Mouse (Mus musculus) right cerebral cortex, adult 2 months (tissue): ENCODE results near the gene Eif3m.
A peak's percentile ranks its signal among the peaks of the same experiment; 100 is the strongest.

ENCODE experiments used
- DNase-seq, 2 experiments: peaks; one replicate each; pipeline ENCODE4 v3.0.0; 2021 to 2022; ENCODE audit warnings: low spot score in 2 of 2

Eif3m gene

GRCm38 (mm10) chr2:105016967-105017287 lies at the start of gene Eif3m:
Gene Eif3m, minus strand, starts transcription at chr2:105017080.
- peak; percentile 96 to 97 for DNase-seq

- DNase-seq: no peak
Observed at GRCm38 (mm10) chr2:105062741-105063372, 46.0 kb upstream of the Eif3m start.

DNA sequence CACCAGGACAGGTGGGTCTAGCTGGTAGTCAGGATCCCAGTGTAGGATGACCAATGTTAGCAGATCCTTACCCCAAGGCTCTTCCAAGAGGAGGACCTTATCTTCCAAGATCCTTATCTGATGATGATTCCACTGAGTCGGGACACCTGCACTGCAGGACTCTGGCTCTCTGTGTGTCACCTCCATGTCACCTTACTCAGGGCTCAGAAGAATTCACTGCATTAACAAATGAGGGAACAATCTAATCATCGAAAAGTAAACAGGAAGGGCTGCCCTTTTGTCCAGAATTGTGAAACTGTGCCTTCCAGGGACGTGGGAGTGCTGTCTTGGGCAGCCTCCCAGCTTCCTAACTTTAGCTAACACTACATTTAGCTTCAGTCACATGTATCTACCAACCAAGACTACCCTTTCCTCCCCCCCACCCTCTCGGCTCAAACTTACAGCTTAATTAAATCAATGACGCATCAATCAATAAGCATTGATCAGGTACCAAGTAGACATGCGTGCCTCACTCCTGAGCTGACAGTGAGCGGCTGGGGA lies 41.8 kb upstream of the Eif3m start:
- DNase-seq: peak in 1 of 2 experiments; percentile 23

DNA sequence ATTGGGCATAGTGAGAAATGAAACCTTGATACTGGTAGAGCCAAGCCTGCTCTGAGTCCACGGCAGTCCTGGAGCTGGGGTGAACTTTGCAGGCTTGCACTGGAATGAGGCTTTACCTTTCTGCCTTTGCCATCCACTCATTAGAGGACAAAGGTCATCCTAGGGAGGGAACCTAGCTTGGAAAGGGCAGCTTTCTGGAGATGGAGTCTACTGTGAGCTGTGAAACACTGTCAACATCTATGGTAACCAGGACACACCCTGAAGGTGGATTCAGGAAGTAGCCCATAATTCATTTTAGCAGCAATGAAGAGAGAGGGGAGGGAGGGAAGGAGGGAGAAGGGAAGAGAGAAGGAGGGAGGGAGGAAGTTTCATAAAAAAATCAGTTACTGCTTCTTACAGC lies 38.6 kb upstream of the Eif3m start:
- DNase-seq: no peak

- no peak for DNase-seq
Observed at GRCm38 (mm10) chr2:105048301-105048700, 31.4 kb upstream of the Eif3m start.

DNA sequence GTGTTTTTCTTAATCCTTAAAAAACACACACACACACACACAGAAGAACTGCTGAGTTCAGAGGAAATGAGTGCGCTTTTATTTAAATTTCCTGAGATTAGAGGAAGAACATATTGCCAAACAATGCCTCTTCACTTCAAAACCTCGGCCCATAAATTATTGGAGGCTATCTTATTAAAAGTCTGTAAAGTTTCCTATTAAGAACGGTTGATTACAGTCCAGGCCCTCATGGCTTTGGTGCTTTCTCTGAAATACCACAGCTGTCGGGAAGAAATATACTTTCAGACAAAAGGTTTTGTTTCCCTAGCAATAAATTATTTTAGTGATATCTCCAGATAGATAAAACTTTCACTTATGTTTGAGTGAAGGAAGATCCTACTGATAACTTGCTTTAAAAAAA lies 26.3 kb upstream of the Eif3m start:
- no peak for DNase-seq

DNA sequence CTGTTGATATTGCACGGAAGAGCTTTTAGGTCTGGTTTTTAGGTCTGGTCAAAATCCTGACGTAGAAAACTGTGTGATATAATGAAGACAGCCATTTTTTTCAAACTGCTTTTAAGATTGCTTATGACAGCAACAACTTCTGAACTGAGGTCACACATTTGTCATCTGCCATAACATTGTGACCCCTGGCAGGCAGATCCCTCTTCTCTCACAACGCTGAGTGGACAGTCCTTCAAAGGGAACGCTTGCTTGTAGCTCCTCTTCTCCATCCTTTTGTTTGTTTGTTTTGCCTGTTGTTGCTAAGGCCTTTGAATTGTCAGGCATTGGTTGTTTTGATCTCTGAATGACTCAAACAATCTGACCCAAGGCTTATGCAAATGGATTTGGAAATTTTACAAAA lies 24.0 kb upstream of the Eif3m start:
- no peak for DNase-seq

DNA sequence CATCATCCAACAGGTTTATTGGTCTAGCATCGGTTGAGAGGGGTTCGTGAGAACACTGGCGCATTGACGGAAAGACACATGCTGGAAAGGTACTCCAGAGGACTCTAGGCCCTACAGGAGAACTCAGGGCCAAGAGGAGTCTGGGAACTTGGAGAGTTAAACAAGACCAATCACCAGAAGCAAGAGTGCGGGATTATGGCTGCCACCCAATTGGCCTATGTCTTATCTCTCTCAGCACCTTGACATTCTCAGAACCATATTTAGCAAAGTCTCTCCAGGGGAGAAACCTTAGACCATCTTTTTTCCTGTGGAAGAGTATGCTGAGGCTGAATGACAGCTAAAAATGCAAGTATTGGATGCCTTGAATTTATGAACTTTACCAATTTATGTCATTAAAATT lies 22.0 kb upstream of the Eif3m start:
- DNase-seq: no peak

- DNase-seq: no peak
Observed at GRCm38 (mm10) chr2:105037956-105038569, 21.2 kb upstream of the Eif3m start.

GRCm38 (mm10) chr2:105036401-105037070 lies 19.7 kb upstream of the Eif3m start:
- DNase-seq: no peak

- no peak for DNase-seq
Observed at GRCm38 (mm10) chr2:105035985-105036384, 19.1 kb upstream of the Eif3m start.

DNA sequence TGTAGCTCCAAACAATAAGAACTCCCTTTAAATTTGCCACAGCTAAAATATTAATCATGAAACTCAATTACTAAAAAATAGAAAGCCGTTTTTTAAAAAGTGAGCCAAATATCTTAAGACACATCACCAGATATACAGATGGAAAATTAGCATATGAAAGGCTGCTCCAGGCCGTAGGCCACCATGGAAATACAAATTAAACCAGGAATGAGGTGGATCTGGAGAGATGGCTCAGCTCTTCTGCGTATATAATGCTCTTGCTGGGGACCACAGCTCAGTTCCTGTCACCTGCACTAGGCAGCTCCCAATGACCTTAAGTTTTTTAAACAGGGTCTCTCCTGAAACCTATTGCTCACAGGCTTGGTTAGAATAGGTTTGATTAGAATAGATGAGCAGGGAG lies 17.2 kb upstream of the Eif3m start:
- DNase-seq: no peak

- no peak for DNase-seq
Observed at GRCm38 (mm10) chr2:105030505-105030904, 13.6 kb upstream of the Eif3m start.

DNA sequence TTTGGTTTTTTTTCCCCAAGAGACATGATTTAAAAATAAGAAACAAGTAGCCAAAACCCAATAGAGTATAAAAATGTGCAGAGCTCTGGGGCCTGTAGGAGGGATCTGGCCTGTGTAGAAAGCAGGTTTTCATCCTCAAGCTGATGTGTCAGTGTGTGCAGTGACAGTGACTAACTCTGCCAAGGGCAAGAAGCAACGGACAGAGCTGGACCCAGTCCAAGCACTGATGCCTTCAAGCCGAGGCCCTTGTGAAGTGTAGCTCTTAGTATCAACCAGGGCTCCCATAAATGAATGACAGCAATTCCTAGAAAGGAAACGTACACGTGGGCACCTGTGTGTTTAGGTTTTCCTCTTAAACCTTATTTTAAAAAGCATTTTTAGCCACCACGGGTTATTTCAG lies 11.9 kb upstream of the Eif3m start:
- no peak for DNase-seq

- DNase-seq: no peak
Observed at GRCm38 (mm10) chr2:105026950-105027695, 10.2 kb upstream of the Eif3m start.

DNA sequence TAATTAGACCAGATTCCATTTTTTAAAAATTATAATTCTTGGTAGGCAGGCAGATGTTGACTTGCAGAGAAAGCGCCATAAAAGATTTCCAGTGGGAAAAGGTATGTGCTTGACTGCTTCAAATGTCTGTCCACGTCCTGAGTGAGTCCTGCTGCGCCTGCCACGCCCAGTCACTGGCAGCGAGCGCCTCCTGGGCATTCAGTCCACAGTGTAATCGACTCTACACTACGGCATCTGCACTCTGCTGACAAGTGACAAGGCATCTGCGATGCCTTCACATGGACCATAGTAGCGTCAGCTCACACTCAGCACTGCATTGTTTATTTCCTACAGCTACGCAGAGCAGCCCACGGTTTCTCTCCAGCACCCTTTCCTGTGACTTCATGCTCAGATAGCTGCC lies 8.7 kb upstream of the Eif3m start:
- peak in 1 of 2 experiments; percentile 3 for DNase-seq

- DNase-seq: no peak
Observed at GRCm38 (mm10) chr2:105023815-105024214, 6.9 kb upstream of the Eif3m start.

DNA sequence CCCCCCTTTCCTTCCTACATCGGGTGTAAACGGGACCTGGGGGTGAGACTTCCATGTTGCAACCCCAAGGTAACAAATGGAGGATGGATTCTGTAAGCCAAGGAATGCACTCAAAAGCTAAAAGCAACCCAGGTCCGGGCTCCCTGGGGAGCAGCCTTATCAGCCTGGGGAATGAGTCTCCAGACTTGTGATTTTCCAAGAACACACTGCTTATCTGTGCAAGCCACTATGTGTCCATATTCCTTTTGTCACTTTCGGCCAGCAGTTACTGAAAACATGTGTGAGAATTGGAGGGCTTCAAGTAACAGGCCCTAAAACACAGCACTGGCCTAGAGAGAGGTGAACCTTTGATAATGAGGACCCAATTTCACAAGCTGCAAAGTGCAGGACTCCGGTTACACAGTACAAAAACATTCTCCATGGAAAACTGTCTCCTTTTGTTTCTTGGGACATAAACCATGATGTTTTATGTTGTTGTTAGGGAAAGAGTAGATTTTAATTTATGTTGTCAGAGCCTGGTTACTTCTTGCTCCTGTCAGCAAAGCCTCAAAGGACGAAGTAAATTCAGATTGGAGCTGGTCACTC lies 6.2 kb upstream of the Eif3m start:
- DNase-seq: no peak

- DNase-seq: no peak
Observed at GRCm38 (mm10) chr2:105021836-105022235, 5.0 kb upstream of the Eif3m start.

GRCm38 (mm10) chr2:105021256-105021655 lies 4.4 kb upstream of the Eif3m start:
- no peak for DNase-seq

GRCm38 (mm10) chr2:105019457-105019856 lies 2.6 kb upstream of the Eif3m start:
- DNase-seq: no peak

DNA sequence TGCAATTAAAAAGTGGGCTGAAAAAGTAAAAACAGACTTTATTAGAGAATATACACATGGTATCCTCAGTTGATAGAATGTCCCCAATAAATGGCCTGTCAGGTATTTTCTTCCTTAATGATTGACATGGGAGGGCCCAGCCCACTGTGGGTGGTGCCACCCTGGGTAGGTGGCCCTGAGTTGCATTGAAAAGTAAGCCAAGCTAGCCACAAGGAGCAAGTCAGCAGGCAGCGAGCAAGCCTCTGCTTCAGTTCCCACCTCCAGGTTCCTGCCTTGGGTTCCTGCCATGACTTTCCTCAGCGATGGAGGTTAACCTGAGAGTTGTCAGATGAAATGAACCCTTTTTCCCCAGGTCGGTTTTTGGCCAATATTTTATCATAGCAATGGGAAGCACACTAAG lies 922 bp upstream of the Eif3m start:
- DNase-seq: no peak
